Mouse (Mus musculus) gastrocnemius, adult 2 months (tissue): ENCODE data around the gene Ust. TPM values are rescaled to one million over a fixed set of nuclear protein-coding genes. Genes with fewer than 3 reads are reported as not detected.

Experiments used
- DNase-seq: peaks from one replicate; pipeline ENCODE4 v3.0.0; 2022
- H3K27ac ChIP-seq: fragments of 200-600 bp; 2 replicates; pipeline ENCODE4 v1.8.1; 2022; ENCODE audit warnings: mild to moderate bottlenecking
- H3K4me3 ChIP-seq: fragments of 200-600 bp; 2 replicates; pipeline ENCODE4 v1.8.1; 2022; ENCODE audit warnings: mild to moderate bottlenecking, moderate library complexity
- CTCF ChIP-seq: fragments of 200-600 bp; IDR thresholded peaks from 2 replicates; pipeline ENCODE4 v1.8.1; 2022; ENCODE audit warnings: antibody characterized with exemption, mild to moderate bottlenecking, moderate library complexity
- intact Hi-C: fragments of 180-260 bp; cut with DNase I; formaldehyde crosslinking; loops from one replicate; pipeline ENCODE4 v1.15.1; 2025
- total RNA-seq, 2 experiments: library from RNA; stranded (reverse); gene quantifications; 2 replicates each; pipeline ENCODE4 v1.2.3; 2021

Ust gene
- total RNA-seq, 2 experiments from 2014 or later: 0.99 to 1.8 TPM

- no peak overlapping the region for H3K4me3 ChIP-seq
- no peak for TF ChIP-seq CTCF
- peak overlapping the region; percentile 63 for H3K27ac ChIP-seq
- DNase-seq: no peak
- intact Hi-C loops: no loop called here
Observed at GRCm38 (mm10) chr10:8369894-8370500, 148.6 kb downstream of the Ust start.

DNA sequence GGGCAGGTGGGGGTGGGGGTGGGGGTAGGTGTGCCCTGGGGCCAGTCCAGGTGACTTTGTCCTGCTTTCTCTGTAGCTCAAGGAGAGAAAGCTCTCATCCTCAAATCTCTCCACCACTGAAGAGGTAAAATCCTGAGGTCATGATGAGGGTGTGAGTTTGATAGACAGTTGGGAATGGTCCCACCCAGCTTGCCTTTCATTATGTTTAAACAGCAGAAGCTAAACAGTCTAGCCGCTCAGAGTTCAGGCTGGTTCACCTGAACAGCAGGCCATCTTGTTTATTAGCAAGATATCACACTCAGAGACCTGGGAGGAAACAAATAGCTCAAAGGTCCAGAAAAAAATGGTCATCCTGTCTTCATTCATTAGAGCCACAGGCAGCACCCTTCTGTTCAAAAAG, 152.8 kb downstream of the Ust start:
- Histone ChIP-seq H3K27ac (no peak overlapping the region), H3K4me3 (no peak overlapping the region)
- no peak for TF ChIP-seq CTCF
- no peak for DNase-seq
- intact Hi-C loops: no loop called here

DNA sequence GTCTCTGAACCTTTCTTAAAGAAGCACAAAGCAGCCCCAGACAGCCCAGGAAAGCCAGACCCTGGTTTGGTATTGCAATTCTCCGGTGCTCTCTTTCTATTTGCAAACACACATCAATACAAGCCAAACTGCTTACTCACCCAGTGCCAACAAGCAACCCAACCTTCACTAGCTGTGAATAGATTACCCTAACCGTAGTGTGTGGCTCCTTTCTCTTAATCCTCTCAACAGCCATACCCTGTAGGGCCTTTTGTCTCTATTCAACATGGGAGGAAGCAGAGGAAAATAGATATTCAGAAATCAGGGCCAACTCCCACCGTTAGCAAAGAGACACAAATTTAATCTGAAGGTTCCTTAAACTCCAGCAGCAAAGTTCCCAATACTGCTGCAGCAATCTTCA, 154.4 kb downstream of the Ust start:
- TF ChIP-seq CTCF: no peak
- no peak for DNase-seq
- intact Hi-C loops: no loop called here
- Histone ChIP-seq H3K27ac (no peak overlapping the region), H3K4me3 (no peak overlapping the region)

- intact Hi-C loops: no loop called here
- no peak for DNase-seq
- H3K4me3 ChIP-seq: no peak overlapping the region
- no peak overlapping the region for H3K27ac ChIP-seq
- no peak for TF ChIP-seq CTCF
Observed at GRCm38 (mm10) chr10:8363281-8363680, 155.3 kb downstream of the Ust start.

- peak overlapping the region; percentile 46; the same call in 1 of the 2 replicates for H3K27ac ChIP-seq
- H3K4me3 ChIP-seq: no peak overlapping the region
- no peak for DNase-seq
- intact Hi-C loops: no loop called here
- TF ChIP-seq CTCF: no peak
Observed at GRCm38 (mm10) chr10:8358286-8359045, 160.2 kb downstream of the Ust start.

- no peak for DNase-seq
- intact Hi-C loops: no loop called here
- Histone ChIP-seq H3K4me3 (no peak overlapping the region), H3K27ac (no peak overlapping the region)
- no peak for TF ChIP-seq CTCF
Observed at GRCm38 (mm10) chr10:8353534-8353933, 165.1 kb downstream of the Ust start.

DNA sequence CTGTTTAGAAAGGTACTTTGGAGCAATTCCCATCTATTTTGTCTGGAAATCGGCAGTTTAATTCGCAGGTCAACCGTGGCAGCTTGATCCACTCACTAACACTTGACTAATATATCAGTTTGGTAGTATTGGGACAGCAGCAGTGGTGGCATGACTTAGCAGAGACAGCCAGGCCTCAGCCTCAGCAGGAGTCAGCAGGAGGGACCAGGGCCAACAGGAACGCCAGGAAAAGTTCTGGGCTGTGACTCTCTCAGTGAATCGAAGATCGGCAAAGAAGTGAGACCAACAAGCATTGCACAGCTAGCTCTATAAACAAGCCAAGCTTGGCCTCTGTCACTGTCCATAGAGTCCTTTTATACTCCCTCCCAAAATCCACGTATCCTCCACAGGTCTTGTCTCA, 168.0 kb downstream of the Ust start:
- H3K4me3 ChIP-seq: no peak overlapping the region
- intact Hi-C loops: no loop called here
- no peak overlapping the region for H3K27ac ChIP-seq
- no peak for DNase-seq
- no peak for TF ChIP-seq CTCF

DNA sequence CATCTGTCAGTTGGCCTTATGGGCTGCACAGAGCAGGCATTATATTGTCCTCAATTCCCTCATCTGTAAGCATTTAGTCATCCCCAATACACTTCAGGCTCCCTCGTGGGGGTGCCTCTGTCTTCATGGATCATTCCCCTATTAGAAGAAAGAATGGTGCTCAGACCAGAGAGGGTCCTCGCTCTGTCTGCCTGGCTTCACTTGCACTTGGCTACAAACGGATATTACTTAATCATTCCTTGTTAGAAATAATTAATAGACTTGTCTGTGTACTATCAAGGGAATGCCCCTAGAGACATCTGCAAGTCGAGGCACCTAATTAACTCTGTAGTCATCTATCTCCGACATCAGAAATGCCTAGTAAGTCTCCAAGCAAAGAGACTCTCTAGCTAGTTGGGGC, 171.1 kb downstream of the Ust start:
- no peak for DNase-seq
- H3K4me3 ChIP-seq: no peak overlapping the region
- no peak for TF ChIP-seq CTCF
- intact Hi-C loops: no loop called here
- no peak overlapping the region for H3K27ac ChIP-seq

DNA sequence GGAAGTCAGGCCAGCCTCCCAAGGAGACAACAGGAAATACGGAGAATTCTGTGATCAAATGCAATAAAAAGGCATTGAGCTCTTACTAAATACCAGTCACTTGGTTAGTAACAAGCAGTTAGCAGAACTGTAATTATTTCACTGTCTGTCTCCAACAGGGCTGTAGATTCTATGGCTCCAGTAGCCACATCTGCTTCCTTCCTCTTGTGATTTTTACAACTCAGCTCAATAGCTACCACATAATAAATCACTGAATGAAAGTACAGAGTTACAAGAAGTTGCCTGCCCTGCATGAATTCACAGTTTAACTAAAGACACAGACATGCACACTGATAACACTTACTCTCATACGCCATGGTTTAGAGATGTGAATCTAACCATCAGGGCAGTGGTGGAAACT, 176.1 kb downstream of the Ust start:
- no peak overlapping the region for H3K4me3 ChIP-seq
- H3K27ac ChIP-seq: no peak overlapping the region
- intact Hi-C loops: no loop called here
- DNase-seq: no peak
- TF ChIP-seq CTCF: no peak

DNA sequence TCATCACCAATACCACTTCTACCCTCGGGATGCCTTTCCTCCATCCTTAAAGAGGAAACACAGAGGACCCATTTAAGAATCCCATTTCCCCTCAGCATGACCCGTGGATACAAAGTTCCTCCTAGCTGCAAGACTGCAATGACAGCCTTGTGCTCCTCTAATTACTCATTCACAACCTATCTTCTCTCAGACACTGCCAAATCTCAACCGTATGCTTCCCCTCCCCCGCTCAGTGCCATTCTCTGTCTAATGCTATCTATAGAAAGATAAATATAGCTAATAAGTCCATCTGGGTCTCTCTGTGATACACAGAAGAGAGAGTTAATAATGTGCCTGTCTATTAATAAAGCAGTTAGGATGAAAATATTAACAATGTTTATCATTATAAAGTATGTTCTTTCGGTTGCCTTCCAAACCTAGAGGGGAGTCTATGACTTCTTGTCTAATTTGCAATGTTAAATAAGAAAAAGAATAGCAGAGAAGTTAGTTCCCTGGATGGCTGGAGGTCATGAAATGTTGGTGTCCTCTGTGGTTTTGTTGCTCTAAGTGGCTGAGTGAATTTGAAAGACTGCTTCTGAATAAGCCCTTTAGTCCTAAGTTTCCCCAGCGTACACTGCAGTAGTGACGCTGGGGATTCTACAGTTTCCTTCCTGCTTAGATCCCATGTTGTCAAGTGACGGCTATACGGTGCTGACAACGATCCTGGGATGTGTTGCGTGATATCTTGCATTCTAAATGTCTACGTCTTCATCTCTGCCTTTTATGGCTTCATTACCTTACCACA, 178.8 kb downstream of the Ust start:
- no peak for TF ChIP-seq CTCF
- no peak overlapping the region for H3K27ac ChIP-seq
- no peak for DNase-seq
- H3K4me3 ChIP-seq: no peak overlapping the region
- intact Hi-C loops: no loop called here

DNA sequence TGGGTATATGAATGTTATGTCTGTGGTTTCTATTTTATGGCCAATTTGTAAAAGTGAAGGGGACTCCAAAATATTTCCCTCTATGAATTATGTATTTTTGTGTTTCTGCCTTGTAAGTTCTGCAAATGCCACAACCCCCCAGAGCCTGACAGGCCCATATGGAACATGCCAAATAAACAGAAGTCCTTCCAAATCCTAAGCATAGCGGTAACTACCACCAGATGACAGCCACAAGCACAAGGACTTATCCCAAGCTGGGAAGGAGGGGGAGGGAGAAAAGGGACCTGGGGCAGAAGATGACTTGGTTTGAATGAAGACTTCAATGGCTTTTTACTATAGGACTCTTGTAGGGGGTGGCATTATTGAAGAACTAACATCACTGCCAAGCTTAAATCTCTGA, 182.0 kb downstream of the Ust start:
- TF ChIP-seq CTCF: no peak
- intact Hi-C loops: no loop called here
- Histone ChIP-seq H3K4me3 (no peak overlapping the region), H3K27ac (no peak overlapping the region)
- DNase-seq: no peak

DNA sequence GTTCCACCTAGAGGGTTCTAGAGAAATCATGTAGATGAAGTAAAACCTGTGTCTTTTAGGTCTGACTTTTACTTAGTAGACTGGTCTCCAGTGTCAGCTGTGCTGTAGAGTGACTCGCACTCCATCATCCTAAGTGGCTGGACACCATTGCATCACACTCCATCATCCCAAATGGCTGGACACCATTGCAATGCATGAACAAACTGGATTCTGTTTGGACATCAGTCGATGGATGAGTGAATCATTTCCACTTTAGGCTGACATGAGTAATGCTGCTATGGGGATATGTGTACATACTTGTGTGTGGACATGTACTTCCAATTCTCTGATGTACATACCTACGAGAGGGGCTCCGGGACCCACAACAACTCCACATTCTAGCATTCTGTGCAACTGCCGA, 187.7 kb downstream of the Ust start:
- intact Hi-C loops: no loop called here
- DNase-seq: no peak
- H3K27ac ChIP-seq: no peak overlapping the region
- no peak overlapping the region for H3K4me3 ChIP-seq
- TF ChIP-seq CTCF: no peak

DNA sequence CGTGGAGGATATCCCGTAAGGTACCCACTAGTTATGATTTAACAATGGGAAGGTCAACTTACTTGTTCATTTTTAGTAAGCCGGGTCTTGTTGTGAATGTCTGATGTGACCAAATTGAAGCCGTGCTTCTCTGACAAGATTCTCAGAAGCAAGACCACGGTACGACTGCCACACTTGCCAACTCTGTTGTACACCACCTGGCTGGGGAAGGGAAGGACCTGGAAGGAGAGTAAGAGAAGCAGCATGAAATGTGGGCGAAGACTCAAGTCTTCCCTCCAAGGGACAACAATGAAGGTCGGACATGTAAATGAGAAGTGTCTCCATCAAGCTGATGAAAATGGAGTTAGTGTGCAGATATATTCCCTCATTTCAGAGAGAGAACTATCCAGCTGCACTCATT, 188.6 kb downstream of the Ust start:
- no peak for TF ChIP-seq CTCF
- intact Hi-C loops: no loop called here
- Histone ChIP-seq H3K4me3 (no peak overlapping the region), H3K27ac (no peak overlapping the region)
- no peak for DNase-seq
